Mouse (Mus musculus) heart, postnatal 0 days (tissue): ENCODE results near the gene Mroh2a. TPM values are rescaled to one million over a fixed set of nuclear protein-coding genes. Genes with fewer than 3 reads are reported as not detected.

Experiments
- ATAC-seq: fragments of 200-750 bp; cut with Nextera tagmentation; 2 replicates; pipeline ENCODE4 v1.8.0; 2017; ENCODE audit warnings: low read depth, moderate number of reproducible peaks, moderate library complexity; ENCODE audit not compliant: insufficient read depth
- DNase-seq: peaks from one replicate; pipeline ENCODE4 v3.0.0-alpha.2; 2016; ENCODE audit warnings: low spot score
- H3K27ac ChIP-seq: fragments of 300-500 bp; sonication (generic); 2 replicates; pipeline ENCODE4 v1.5.1; 2014; ENCODE audit warnings: low read depth, mild to moderate bottlenecking
- H3K27me3 ChIP-seq: fragments of 300-500 bp; sonication (generic); 2 replicates; pipeline ENCODE4 v1.6.1; 2014; ENCODE audit warnings: low read length, mixed read lengths; ENCODE audit not compliant: control insufficient read depth, insufficient read depth
- H3K36me3 ChIP-seq: fragments of 300-500 bp; sonication (generic); replicated peaks from 2 replicates; pipeline ENCODE4 v1.6.1; 2014; ENCODE audit warnings: low read length, mixed read lengths; ENCODE audit not compliant: control insufficient read depth, insufficient read depth
- H3K4me1 ChIP-seq: fragments of 300-500 bp; sonication (generic); 2 replicates; pipeline ENCODE4 v1.6.1; 2014; ENCODE audit warnings: antibody characterized with exemption; ENCODE audit not compliant: control insufficient read depth, insufficient read depth
- H3K4me2 ChIP-seq: fragments of 300-500 bp; sonication (generic); 2 replicates; pipeline ENCODE4 v1.6.1; 2014; ENCODE audit warnings: low read depth, mild to moderate bottlenecking, low read length, moderate library complexity
- H3K4me3 ChIP-seq: fragments of 300-500 bp; sonication (generic); 2 replicates; pipeline ENCODE4 v1.5.1; 2014; ENCODE audit warnings: low read depth, low read length
- H3K9ac ChIP-seq: fragments of 300-500 bp; sonication (generic); replicated peaks from 2 replicates; pipeline ENCODE4 v1.6.1; 2014; ENCODE audit warnings: low read depth, low read length, mixed read lengths
- H3K9me3 ChIP-seq: fragments of 300-500 bp; sonication (generic); replicated peaks from 2 replicates; pipeline ENCODE4 v1.6.1; 2016; ENCODE audit warnings: low read length; ENCODE audit not compliant: control insufficient read depth
- CTCF ChIP-seq: IDR thresholded peaks from 2 replicates; pipeline ENCODE4 v1.5.1; 2016; ENCODE audit warnings: antibody characterized with exemption, control low read depth, low read depth
- EP300 ChIP-seq: IDR thresholded peaks from 2 replicates; pipeline ENCODE4 v1.6.1; 2016; ENCODE audit warnings: antibody characterized with exemption, low read depth
- WGBS: fragments of 180-500 bp; shearing (Covaris S2); extraction: QIAGEN DNeasy Blood & Tissue Kit; methylation state at CpG from one replicate; pipeline ENCODE4 v1.1.7; 2014; 5-methylcytosine and 5-hydroxymethylcytosine counted together
- polyA plus RNA-seq: library from polyadenylated mRNA; unstranded; fragments of >200 nt; fragmentation: Nextera tagmentation; extraction: Ambion mirVana; gene quantifications from 2 replicates; pipeline ENCODE4 v1.2.1, GENCODE M21; 2015
- total RNA-seq: library from RNA; depleted of rRNA; stranded (reverse); fragments of >200 nt; gene quantifications from 2 replicates; pipeline ENCODE4 v1.2.3, GENCODE M21; 2014; ENCODE audit warnings: low replicate concordance

Mroh2a gene
- total and polyA plus RNA-seq, 2 experiments from 2014 or later = 0.23 TPM; not detected in 1

- Histone ChIP-seq H3K27me3 (no peaks in the 10 kb centered on the region), H3K9me3 (peaks cover 95% of the 10 kb centered on the region), H3K9ac (no peak overlapping the region), H3K36me3 (no peaks in the 10 kb centered on the region), H3K4me2 (no peak overlapping the region), H3K4me3 (no peak overlapping the region), H3K4me1 (no peaks in the 10 kb centered on the region), H3K27ac (no peak overlapping the region)
- DNase-seq (no peak), ATAC-seq (no peak)
- 38% methylated on average over 5 of the region's 5 CpGs for WGBS
- TF ChIP-seq CTCF = no peak
- no peak for TF ChIP-seq EP300
Measured at GRCm38 (mm10) chr1:88234646-88235045, 7.9 kb downstream of the Mroh2a start.

GRCm38 (mm10) chr1:88235046-88235893, 8.5 kb downstream of the Mroh2a start:
- TF ChIP-seq CTCF = no peak
- TF ChIP-seq EP300 = no peak
- Histone ChIP-seq H3K4me3 (no peak overlapping the region), H3K4me2 (no peak overlapping the region), H3K4me1 (no peaks in the 10 kb centered on the region), H3K9me3 (peaks cover 95% of the 10 kb centered on the region), H3K27me3 (no peaks in the 10 kb centered on the region), H3K36me3 (no peaks in the 10 kb centered on the region), H3K9ac (no peak overlapping the region), H3K27ac (no peak overlapping the region)
- 55% methylated on average over 11 of the region's 11 CpGs for WGBS
- DNase-seq (no peak), ATAC-seq (no peak)

- Histone ChIP-seq H3K27ac (no peak overlapping the region), H3K4me3 (no peak overlapping the region), H3K4me1 (no peaks in the 10 kb centered on the region), H3K27me3 (no peaks in the 10 kb centered on the region), H3K36me3 (no peaks in the 10 kb centered on the region), H3K9ac (no peak overlapping the region), H3K9me3 (peaks cover 95% of the 10 kb centered on the region), H3K4me2 (no peak overlapping the region)
- DNase-seq = no peak
- no peak for ATAC-seq
- no peak for TF ChIP-seq EP300
- TF ChIP-seq CTCF = no peak
- 43% methylated on average over 4 of the region's 4 CpGs for WGBS
Measured at GRCm38 (mm10) chr1:88235894-88236415, 9.2 kb downstream of the Mroh2a start.

- Histone ChIP-seq H3K27ac (no peak overlapping the region), H3K27me3 (no peaks in the 10 kb centered on the region), H3K9me3 (peaks cover 93% of the 10 kb centered on the region), H3K36me3 (no peaks in the 10 kb centered on the region), H3K4me3 (no peak overlapping the region), H3K4me2 (no peak overlapping the region), H3K4me1 (no peaks in the 10 kb centered on the region), H3K9ac (no peak overlapping the region)
- 66% methylated on average over 5 of the region's 5 CpGs for WGBS
- TF ChIP-seq EP300 (no peak), CTCF (no peak)
- DNase-seq (no peak), ATAC-seq (no peak)
Measured at GRCm38 (mm10) chr1:88237311-88237710, 10.5 kb downstream of the Mroh2a start.

GRCm38 (mm10) chr1:88238771-88239170, 12.0 kb downstream of the Mroh2a start:
- no peak for ATAC-seq
- H3K4me3 ChIP-seq = no peak overlapping the region
- TF ChIP-seq CTCF (no peak), EP300 (no peak)
- no peak overlapping the region for H3K9ac ChIP-seq
- H3K4me2 ChIP-seq = no peak overlapping the region
- no peaks in the 10 kb centered on the region for H3K27me3 ChIP-seq
- H3K36me3 ChIP-seq = no peaks in the 10 kb centered on the region
- no peak for DNase-seq
- H3K27ac ChIP-seq = no peak overlapping the region
- H3K9me3 ChIP-seq = peaks cover 90% of the 10 kb centered on the region
- WGBS = 64% methylated on average over 6 of the region's 6 CpGs
- no peaks in the 10 kb centered on the region for H3K4me1 ChIP-seq
